Mouse (Mus musculus): ENCODE measurements around the gene Tada2a.

- no peak for TF ChIP-seq CTCF (IDR thresholded peaks at IDR 0.05; ENCODE audit: control insufficient read depth, insufficient read depth, low read length)
- TF ChIP-seq POLR2A (IDR thresholded peaks at IDR 0.05; ENCODE audit: borderline replicate concordance, control insufficient read depth, low read depth, low read length), result no peak
Observed at GRCm38 (mm10) chr11:84156535-84157262, 27.3 kb upstream of the Tada2a start.

Measured in bone marrow, adult 2 months (tissue).